Mouse (Mus musculus) forelimb bud, embryonic 11.5 days (tissue): ENCODE data around the gene Serpinb6e.
A peak's percentile ranks its signal among the peaks of the same experiment; 100 is the strongest.

Experiments used
- DNase-seq: peaks from one replicate; pipeline ENCODE4 v3.0.0-alpha.2; 2012; ENCODE audit warnings: low read depth, low spot score

The Serpinb6e gene

DNA sequence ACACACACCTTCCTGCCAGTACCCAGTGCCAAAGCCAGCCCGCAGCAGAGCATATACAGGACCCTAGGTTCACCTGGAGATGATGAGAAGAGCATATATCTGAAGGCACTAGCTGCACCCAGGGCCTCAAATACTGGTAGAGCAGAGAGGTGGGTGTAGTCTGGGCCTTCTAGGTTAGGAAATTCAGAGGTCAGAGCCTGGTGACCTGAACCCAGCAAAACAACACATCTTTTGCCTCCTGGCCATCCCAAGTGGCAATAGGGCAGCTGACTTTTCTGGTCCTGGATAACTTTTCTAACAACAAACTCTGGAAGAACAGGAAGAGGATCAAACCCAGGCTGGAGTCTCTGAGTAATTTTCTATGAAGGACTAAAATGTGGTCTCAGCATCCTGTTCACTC, at the start of gene Serpinb6e:
TSS of gene Serpinb6e (minus strand) at position 101 of the 400 bp plus-strand sequence.
- DNase-seq = no peak

DNA sequence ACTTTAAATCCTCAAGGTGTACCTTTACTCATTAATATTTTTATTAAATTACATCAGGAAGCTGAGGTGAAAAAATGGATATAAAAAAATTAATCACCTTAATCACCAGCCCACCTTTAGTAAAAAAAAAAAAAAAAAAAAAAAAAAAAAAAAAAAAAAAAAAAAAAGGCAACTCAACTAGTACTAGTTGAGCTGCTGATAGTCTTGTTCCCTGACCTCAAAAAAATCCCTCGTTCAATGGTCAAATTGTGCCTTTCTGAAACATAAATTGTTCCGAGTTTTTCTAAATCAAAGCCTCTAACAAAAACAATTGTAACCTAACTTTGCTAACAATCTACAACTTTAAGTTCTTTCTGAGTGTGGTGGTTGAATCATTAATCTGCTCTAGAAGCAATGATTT, 12.5 kb downstream of the Serpinb6e start:
- no peak for DNase-seq

DNA sequence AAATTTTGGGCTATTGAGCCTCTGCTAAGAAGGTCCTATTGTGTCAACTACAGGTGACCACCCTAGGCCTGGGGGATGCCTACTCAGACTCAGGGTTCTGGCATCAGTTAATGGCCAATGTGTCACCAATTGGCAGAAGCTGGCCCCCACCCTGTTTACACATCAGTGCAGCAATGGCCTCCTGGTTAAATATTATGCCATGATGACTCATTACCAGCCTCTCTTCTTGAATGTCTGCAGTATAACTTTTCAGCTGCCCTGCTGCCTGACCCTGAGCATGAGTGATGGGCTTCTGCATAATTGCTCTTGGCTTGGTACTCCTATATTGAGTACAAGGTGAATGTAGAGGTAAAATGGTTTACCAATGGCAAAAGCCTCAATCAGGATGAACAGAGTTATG, 19.8 kb downstream of the Serpinb6e start:
- no peak for DNase-seq

DNA sequence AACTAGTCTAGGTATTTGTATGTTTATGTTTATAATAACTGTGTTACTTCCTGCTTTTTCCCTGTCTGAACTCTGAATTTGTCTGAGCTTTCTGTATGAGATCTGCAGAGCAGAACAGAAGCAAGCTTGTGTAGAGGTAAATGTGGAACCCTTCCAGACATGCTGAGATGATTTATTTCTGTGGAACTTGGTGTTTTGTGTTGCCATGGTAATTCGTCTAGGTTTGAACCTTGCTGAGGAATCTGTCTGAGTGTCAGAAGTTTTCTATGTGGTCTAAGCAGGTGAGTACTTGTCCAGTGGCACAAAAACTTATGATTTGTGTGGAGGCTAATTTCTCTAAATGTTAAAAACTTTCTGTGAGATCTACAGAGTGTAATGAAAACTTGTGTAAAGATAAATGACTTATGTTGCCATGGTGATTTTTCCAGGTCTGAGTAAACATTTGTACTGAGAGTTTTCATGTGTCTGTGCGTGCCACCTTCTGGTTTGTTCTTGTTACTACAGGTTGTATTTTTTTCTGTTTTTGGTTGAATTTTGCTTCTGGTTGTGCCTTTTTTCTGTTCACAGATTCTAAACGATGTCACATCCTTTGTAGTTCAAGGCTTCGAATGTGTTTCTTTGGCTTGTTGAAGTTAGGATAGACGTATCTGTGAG, 21.6 kb downstream of the Serpinb6e start:
- peak; percentile 64 for DNase-seq
